Mouse (Mus musculus) kidney, embryonic 14.5 days (tissue): ENCODE results near the gene Nog. TPM values are rescaled to one million over a fixed set of nuclear protein-coding genes. Genes with fewer than 3 reads are reported as not detected.

ENCODE experiments used
- ATAC-seq: fragments of 200-750 bp; cut with Nextera tagmentation; 2 replicates; pipeline ENCODE4 v1.8.0; 2017; ENCODE audit warnings: moderate number of reproducible peaks, mild to moderate bottlenecking, moderate TSS enrichment, moderate library complexity; ENCODE audit not compliant: low FRiP score, low TSS enrichment
- H3K27ac ChIP-seq: fragments of 300-500 bp; sonication (generic); 2 replicates; pipeline ENCODE4 v1.5.1; 2014; ENCODE audit warnings: low read depth, mild to moderate bottlenecking, low read length, moderate library complexity, mixed read lengths
- H3K27me3 ChIP-seq: fragments of 300-500 bp; sonication (generic); 2 replicates; pipeline ENCODE4 v1.6.1; 2014; ENCODE audit warnings: mild to moderate bottlenecking, low read length; ENCODE audit not compliant: control insufficient read depth, insufficient read depth
- H3K36me3 ChIP-seq: fragments of 300-500 bp; sonication (generic); 2 replicates; pipeline ENCODE4 v1.6.1; 2014; ENCODE audit warnings: low read length, mixed read lengths; ENCODE audit not compliant: control insufficient read depth, insufficient read depth
- H3K4me1 ChIP-seq: fragments of 300-500 bp; sonication (generic); 2 replicates; pipeline ENCODE4 v1.6.1; 2014; ENCODE audit warnings: low read length, mixed read lengths; ENCODE audit not compliant: control insufficient read depth, insufficient read depth
- H3K4me2 ChIP-seq: fragments of 300-500 bp; sonication (generic); replicated peaks from 2 replicates; pipeline ENCODE4 v1.6.1; 2014; ENCODE audit warnings: low read depth, mild to moderate bottlenecking, low read length
- H3K4me3 ChIP-seq: fragments of 300-500 bp; sonication (generic); 2 replicates; pipeline ENCODE4 v1.5.1; 2014; ENCODE audit warnings: mild to moderate bottlenecking, low read length
- H3K9ac ChIP-seq: fragments of 300-500 bp; sonication (generic); 2 replicates; pipeline ENCODE4 v1.6.1; 2014; ENCODE audit warnings: low read depth, mild to moderate bottlenecking, low read length, moderate library complexity
- H3K9me3 ChIP-seq: fragments of 300-500 bp; sonication (generic); 2 replicates; pipeline ENCODE4 v1.6.1; 2016; ENCODE audit warnings: low read length; ENCODE audit not compliant: control insufficient read depth
- WGBS: fragments of 180-500 bp; shearing (Covaris S2); extraction: QIAGEN DNeasy Blood & Tissue Kit; methylation state at CpG from one replicate; pipeline ENCODE4 v1.1.7; 2014; 5-methylcytosine and 5-hydroxymethylcytosine counted together
- polyA plus RNA-seq: library from polyadenylated mRNA; unstranded; fragments of >200 nt; fragmentation: Nextera tagmentation; extraction: Ambion mirVana; gene quantifications from 2 replicates; pipeline ENCODE4 v1.2.1, GENCODE M21; 2014

The Nog gene
- polyA plus RNA-seq, 1 experiment from 2014 or later = 1.4 TPM

DNA sequence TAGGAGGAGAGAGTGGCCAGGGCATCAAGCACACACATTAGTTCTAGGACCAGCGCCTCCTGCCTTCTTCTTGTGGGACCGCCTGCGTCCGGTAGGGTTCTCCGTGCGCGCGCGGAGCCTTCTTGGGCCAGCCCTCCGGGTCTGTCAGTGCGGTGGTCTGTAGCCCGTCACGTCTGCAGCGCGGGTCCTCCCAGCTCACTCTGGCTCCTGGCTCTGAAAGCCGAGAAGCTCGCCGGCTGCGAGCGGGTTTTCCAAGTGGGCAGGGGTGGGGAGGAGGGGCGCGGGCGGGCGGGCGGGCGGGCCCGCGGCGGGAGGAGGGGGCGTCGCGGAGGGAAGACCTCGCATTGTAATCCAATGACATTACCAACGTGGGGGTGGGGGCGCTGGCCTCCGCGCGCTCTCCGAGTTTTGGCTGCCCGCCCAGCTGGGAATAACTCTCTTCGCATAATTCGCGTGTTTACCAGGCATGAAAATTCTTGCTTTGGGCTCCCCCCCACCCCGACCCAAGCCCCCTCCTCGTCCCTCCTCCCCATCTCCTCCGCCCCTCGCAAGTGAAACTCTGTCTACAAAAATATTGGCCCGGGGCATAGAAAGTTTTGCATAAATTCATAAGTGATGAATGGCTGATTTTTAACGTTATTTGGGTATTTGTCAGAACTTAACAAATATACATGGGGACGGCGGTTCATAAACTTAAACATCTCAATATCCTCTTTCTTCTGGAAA, 3.7 kb downstream of the Nog start:
- Histone ChIP-seq H3K9ac (peak overlapping the region; percentile 47; the same call in 1 of the 2 replicates), H3K36me3 (no peaks in the 10 kb centered on the region), H3K4me3 (peak overlapping the region; percentile 41), H3K4me1 (peaks cover 18% of the 10 kb centered on the region; the same call in 1 of the 2 replicates), H3K27ac (no peak overlapping the region), H3K4me2 (peak overlapping the region; percentile 81), H3K9me3 (no peaks in the 10 kb centered on the region), H3K27me3 (peaks cover 15% of the 10 kb centered on the region)
- under 1% methylated on average over 50 of the region's 51 CpGs for WGBS
- peak; percentile 75 for ATAC-seq

- H3K4me1 ChIP-seq = peaks cover 18% of the 10 kb centered on the region; the same call in 1 of the 2 replicates
- no peak overlapping the region for H3K9ac ChIP-seq
- H3K4me2 ChIP-seq = peak overlapping the region; percentile 81
- H3K9me3 ChIP-seq = no peaks in the 10 kb centered on the region
- peaks cover 15% of the 10 kb centered on the region for H3K27me3 ChIP-seq
- peak overlapping the region; percentile 41; the same call in 1 of the 2 replicates for H3K4me3 ChIP-seq
- no peak overlapping the region for H3K27ac ChIP-seq
- H3K36me3 ChIP-seq = no peaks in the 10 kb centered on the region
- WGBS = 56% methylated on average over 5 of the region's 5 CpGs
- ATAC-seq = no peak
These were observed 4.6 kb downstream of the Nog start for GRCm38 (mm10) chr11:89297521-89297920.

DNA sequence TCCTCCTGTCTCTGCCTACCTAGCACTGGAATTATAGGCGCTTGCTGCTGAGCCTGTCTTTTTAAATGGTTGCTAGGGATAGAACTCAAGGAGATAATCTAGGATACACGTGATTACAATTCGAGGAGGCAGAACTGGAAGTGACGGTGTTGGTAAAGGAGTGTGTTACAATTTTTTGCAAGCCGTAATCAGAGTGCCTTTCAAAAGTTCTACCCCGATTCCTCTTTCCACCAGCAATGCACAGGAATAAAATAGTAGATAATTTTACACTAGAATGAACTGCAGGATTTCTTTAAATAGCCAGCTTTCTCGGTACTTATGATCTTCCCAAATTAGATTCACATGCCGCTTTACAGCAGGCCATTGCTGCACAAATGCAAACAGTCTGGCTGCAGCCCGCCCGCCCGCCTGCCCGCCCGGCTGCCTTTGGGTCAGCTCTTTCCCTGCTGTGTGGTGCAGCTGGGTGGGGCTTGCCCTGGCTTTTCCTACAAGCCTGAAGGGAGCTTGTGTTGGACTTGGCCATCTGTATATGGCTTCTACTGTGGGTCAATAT, 32.2 kb downstream of the Nog start:
- H3K27ac ChIP-seq = no peak overlapping the region
- H3K4me2 ChIP-seq = no peak overlapping the region
- no peaks in the 10 kb centered on the region for H3K36me3 ChIP-seq
- no peaks in the 10 kb centered on the region for H3K27me3 ChIP-seq
- no peaks in the 10 kb centered on the region; the same call in 1 of the 2 replicates for H3K4me1 ChIP-seq
- no peak overlapping the region for H3K9ac ChIP-seq
- no peak overlapping the region for H3K4me3 ChIP-seq
- WGBS = 86% methylated on average over 13 of the region's 13 CpGs
- ATAC-seq = no peak
- H3K9me3 ChIP-seq = no peaks in the 10 kb centered on the region

DNA sequence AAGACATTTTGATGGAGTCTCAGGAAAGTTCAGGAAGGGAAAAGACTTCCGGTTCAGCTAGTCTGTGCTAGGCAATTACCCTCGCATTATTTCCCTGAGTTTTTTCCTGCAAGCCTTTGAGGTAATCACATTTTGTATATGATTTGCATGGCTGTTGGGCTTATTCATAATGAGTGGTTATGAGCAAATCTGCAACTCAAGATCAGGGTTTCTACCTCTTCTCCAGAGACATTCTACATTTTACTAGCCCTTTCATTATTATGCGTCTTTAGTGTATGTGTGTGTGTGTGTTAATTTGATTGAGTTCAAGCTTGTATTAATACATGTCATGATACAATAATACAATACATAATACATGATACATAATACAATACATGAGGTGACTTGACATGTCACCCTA, 34.6 kb downstream of the Nog start:
- ATAC-seq = no peak

GRCm38 (mm10) chr11:89265080-89265479, 37.1 kb downstream of the Nog start:
- Histone ChIP-seq H3K9me3 (no peaks in the 10 kb centered on the region), H3K36me3 (no peaks in the 10 kb centered on the region), H3K4me1 (peaks cover 9% of the 10 kb centered on the region), H3K27me3 (no peaks in the 10 kb centered on the region), H3K4me3 (no peak overlapping the region), H3K27ac (no peak overlapping the region), H3K4me2 (no peak overlapping the region), H3K9ac (no peak overlapping the region)
- WGBS = 29% methylated on average over 4 of the region's 4 CpGs
- ATAC-seq = peak; percentile 52; the same call in 1 of the 2 replicates

More for the DNA sequence above, 34.6 kb downstream of the Nog start:
- Histone ChIP-seq H3K4me3 (no peak overlapping the region), H3K27me3 (no peaks in the 10 kb centered on the region), H3K36me3 (no peaks in the 10 kb centered on the region), H3K4me2 (no peak overlapping the region), H3K4me1 (peaks cover 9% of the 10 kb centered on the region), H3K27ac (no peak overlapping the region), H3K9ac (no peak overlapping the region), H3K9me3 (no peaks in the 10 kb centered on the region)
- 91% methylated on average over 3 of the region's 3 CpGs for WGBS

- H3K4me1 ChIP-seq = peaks cover 5% of the 10 kb centered on the region; the same call in 1 of the 2 replicates
- no peak overlapping the region for H3K4me3 ChIP-seq
- H3K36me3 ChIP-seq = no peaks in the 10 kb centered on the region
- H3K9me3 ChIP-seq = no peaks in the 10 kb centered on the region
- no peaks in the 10 kb centered on the region for H3K27me3 ChIP-seq
- H3K27ac ChIP-seq = no peak overlapping the region
- H3K9ac ChIP-seq = no peak overlapping the region
- ATAC-seq = no peak
- no peak overlapping the region for H3K4me2 ChIP-seq
- WGBS = 77% methylated on average over 7 of the region's 7 CpGs
These were observed 42.7 kb downstream of the Nog start for GRCm38 (mm10) chr11:89259338-89259915.

DNA sequence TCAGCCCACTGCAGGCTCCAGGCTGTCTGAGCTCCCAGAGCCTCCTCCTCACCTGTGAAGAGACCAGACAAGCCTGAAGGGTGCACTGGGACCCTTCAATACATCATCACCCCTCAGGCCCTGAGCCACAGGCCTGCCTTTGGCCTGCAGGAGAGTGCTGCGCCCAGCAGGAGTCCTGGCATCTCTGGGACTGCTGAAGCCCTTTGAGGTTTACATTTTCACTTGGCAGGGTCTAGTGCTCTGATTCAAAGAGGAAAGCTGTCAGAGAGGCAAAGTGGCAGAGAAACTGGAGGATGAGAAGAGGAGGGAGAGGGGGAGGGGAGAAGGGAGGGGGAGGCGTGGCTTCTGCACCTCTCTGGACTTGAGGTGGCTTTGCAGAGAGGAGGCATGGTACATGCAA, 44.2 kb downstream of the Nog start:
- Histone ChIP-seq H3K4me3 (no peak overlapping the region), H3K4me2 (no peak overlapping the region), H3K9me3 (no peaks in the 10 kb centered on the region), H3K27ac (no peak overlapping the region), H3K36me3 (no peaks in the 10 kb centered on the region), H3K27me3 (no peaks in the 10 kb centered on the region), H3K4me1 (no peaks in the 10 kb centered on the region), H3K9ac (no peak overlapping the region)
- no peak for ATAC-seq
- WGBS = 80% methylated on average over 2 of the region's 2 CpGs

- H3K27ac ChIP-seq = no peak overlapping the region
- H3K36me3 ChIP-seq = no peaks in the 10 kb centered on the region
- H3K4me1 ChIP-seq = no peaks in the 10 kb centered on the region
- no peaks in the 10 kb centered on the region for H3K27me3 ChIP-seq
- H3K9ac ChIP-seq = no peak overlapping the region
- H3K9me3 ChIP-seq = no peaks in the 10 kb centered on the region
- 90% methylated on average over 13 of the region's 13 CpGs for WGBS
- H3K4me3 ChIP-seq = no peak overlapping the region
- no peak for ATAC-seq
- no peak overlapping the region for H3K4me2 ChIP-seq
These were observed 48.2 kb downstream of the Nog start for GRCm38 (mm10) chr11:89253973-89254372.
